Mouse (Mus musculus) ES-Bruce4 (cell line): ENCODE data around the gene Brca1. TPM values are rescaled to one million over a fixed set of nuclear protein-coding genes. Genes with fewer than 3 reads are reported as not detected.
A peak's percentile ranks its signal among the peaks of the same experiment; 100 is the strongest.

Experiments
- H3K27ac ChIP-seq: 2 replicates; pipeline ENCODE4 v1.5.1; 2012; ENCODE audit warnings: low read length, inconsistent platforms; ENCODE audit not compliant: insufficient read depth
- H3K27me3 ChIP-seq: 2 replicates; pipeline ENCODE4 v1.6.1; 2012; ENCODE audit warnings: mild to moderate bottlenecking, low read length, inconsistent platforms; ENCODE audit not compliant: control insufficient read depth, poor library complexity, insufficient read depth, severe bottlenecking
- H3K36me3 ChIP-seq: 2 replicates; pipeline ENCODE4 v1.6.1; 2012; ENCODE audit warnings: inconsistent platforms, mild to moderate bottlenecking, low read length, moderate library complexity; ENCODE audit not compliant: control insufficient read depth, poor library complexity, insufficient read depth, severe bottlenecking
- H3K4me1 ChIP-seq: one replicate; pipeline ENCODE4 v1.8.1; 2011; ENCODE audit warnings: low read length; ENCODE audit not compliant: control insufficient read depth, insufficient read depth
- H3K4me3 ChIP-seq: 2 replicates; pipeline ENCODE4 v1.5.1; 2011; ENCODE audit warnings: low read depth, mild to moderate bottlenecking, low read length
- H3K9ac ChIP-seq: 2 replicates; pipeline ENCODE4 v1.6.1; 2012; ENCODE audit warnings: low read depth, mild to moderate bottlenecking, inconsistent platforms; ENCODE audit not compliant: poor library complexity, severe bottlenecking
- H3K9me3 ChIP-seq: replicated peaks from 2 replicates; pipeline ENCODE4 v1.6.1; 2012; ENCODE audit warnings: mild to moderate bottlenecking, low read length, inconsistent platforms; ENCODE audit not compliant: control insufficient read depth, poor library complexity, insufficient read depth, severe bottlenecking
- CTCF ChIP-seq: IDR thresholded peaks from one replicate; pipeline ENCODE4 v1.8.1; 2011; ENCODE audit warnings: low read depth, low read length
- EP300 ChIP-seq: IDR thresholded peaks from 2 replicates; pipeline ENCODE4 v1.6.1; 2011; ENCODE audit warnings: low read depth, low read length; ENCODE audit not compliant: insufficient read depth
- POLR2A ChIP-seq: IDR thresholded peaks from one replicate; pipeline ENCODE4 v1.8.1; 2011; ENCODE audit warnings: low read length; ENCODE audit not compliant: insufficient read depth
- polyA plus RNA-seq: library from polyadenylated mRNA; stranded (reverse); fragments of >200 nt; gene quantifications from 2 replicates; pipeline ENCODE4 v1.2.4, GENCODE M21; 2011; ENCODE audit warnings: low read depth; ENCODE audit not compliant: missing spikeins, insufficient read depth, insufficient read length

Brca1 gene
- polyA plus RNA-seq, 1 experiment, result 68.2 TPM

GRCm38 (mm10) chr11:101485509-101486028 lies 66.2 kb downstream of the Brca1 start:
- Histone ChIP-seq H3K4me1 (peaks cover 2% of the 10 kb centered on the region), H3K9ac (no peak overlapping the region), H3K4me3 (no peak overlapping the region), H3K27me3 (no peaks in the 10 kb centered on the region), H3K36me3 (peaks cover 32% of the 10 kb centered on the region), H3K27ac (no peak overlapping the region), H3K9me3 (no peaks in the 10 kb centered on the region)
- no peak for TF ChIP-seq CTCF
- no peak for TF ChIP-seq POLR2A
- no peak for TF ChIP-seq EP300

- no peaks in the 10 kb centered on the region for H3K9me3 ChIP-seq
- H3K36me3 ChIP-seq, result peaks cover 27% of the 10 kb centered on the region
- H3K27me3 ChIP-seq, result no peaks in the 10 kb centered on the region
- peaks cover 4% of the 10 kb centered on the region for H3K4me1 ChIP-seq
- no peak overlapping the region for H3K4me3 ChIP-seq
- no peak overlapping the region for H3K27ac ChIP-seq
- TF ChIP-seq CTCF, result no peak
- TF ChIP-seq POLR2A, result no peak
- TF ChIP-seq EP300, result no peak
- H3K9ac ChIP-seq, result no peak overlapping the region
These were observed 66.9 kb downstream of the Brca1 start for GRCm38 (mm10) chr11:101484814-101485213.

- peak overlapping the region; percentile 63 for H3K27ac ChIP-seq
- TF ChIP-seq POLR2A (no peak), EP300 (no peak), CTCF (no peak)
- H3K36me3 ChIP-seq, result peaks cover 21% of the 10 kb centered on the region
- H3K9ac ChIP-seq, result no peak overlapping the region
- H3K4me3 ChIP-seq, result no peak overlapping the region
- H3K4me1 ChIP-seq, result peaks cover 6% of the 10 kb centered on the region
- no peaks in the 10 kb centered on the region for H3K9me3 ChIP-seq
- H3K27me3 ChIP-seq, result no peaks in the 10 kb centered on the region
These were observed 67.5 kb downstream of the Brca1 start for GRCm38 (mm10) chr11:101484245-101484644.

- Histone ChIP-seq H3K27ac (no peak overlapping the region), H3K4me1 (peaks cover 6% of the 10 kb centered on the region), H3K36me3 (peaks cover 18% of the 10 kb centered on the region), H3K27me3 (no peaks in the 10 kb centered on the region), H3K9ac (no peak overlapping the region), H3K9me3 (no peaks in the 10 kb centered on the region), H3K4me3 (no peak overlapping the region)
- TF ChIP-seq POLR2A, result no peak
- no peak for TF ChIP-seq EP300
- no peak for TF ChIP-seq CTCF
These were observed 68.0 kb downstream of the Brca1 start for GRCm38 (mm10) chr11:101483804-101484203.

GRCm38 (mm10) chr11:101480912-101481311 lies 70.8 kb downstream of the Brca1 start:
- Histone ChIP-seq H3K9ac (no peak overlapping the region), H3K27me3 (no peaks in the 10 kb centered on the region), H3K4me3 (no peak overlapping the region), H3K36me3 (no peaks in the 10 kb centered on the region), H3K9me3 (no peaks in the 10 kb centered on the region), H3K4me1 (peaks cover 9% of the 10 kb centered on the region), H3K27ac (no peak overlapping the region)
- TF ChIP-seq EP300 (no peak), POLR2A (no peak), CTCF (no peak)

GRCm38 (mm10) chr11:101479171-101479635 lies 72.6 kb downstream of the Brca1 start:
- Histone ChIP-seq H3K9me3 (no peaks in the 10 kb centered on the region), H3K4me1 (peaks cover 9% of the 10 kb centered on the region), H3K27ac (peak overlapping the region; percentile 18), H3K4me3 (peak overlapping the region; percentile 30), H3K9ac (peak overlapping the region; percentile 3; the same call in 1 of the 2 replicates), H3K36me3 (no peaks in the 10 kb centered on the region), H3K27me3 (no peaks in the 10 kb centered on the region)
- TF ChIP-seq POLR2A (no peak), CTCF (no peak), EP300 (peak; percentile 76; the same call in 1 of the 2 replicates)
